Mouse (Mus musculus) neural tube, embryonic 12.5 days (tissue): ENCODE measurements around the gene Smim24. TPM values are rescaled to one million over a fixed set of nuclear protein-coding genes. Genes with fewer than 3 reads are reported as not detected.

Source experiments
- ATAC-seq: fragments of 200-750 bp; cut with Nextera tagmentation; 2 replicates; pipeline ENCODE4 v1.8.0; 2017; ENCODE audit warnings: low read depth, mild to moderate bottlenecking, moderate TSS enrichment, moderate library complexity; ENCODE audit not compliant: low FRiP score
- H3K27ac ChIP-seq: fragments of 300-500 bp; sonication (generic); 2 replicates; pipeline ENCODE4 v1.5.1; 2016
- H3K27me3 ChIP-seq: fragments of 300-500 bp; sonication (generic); replicated peaks from 2 replicates; pipeline ENCODE4 v1.6.1; 2016; ENCODE audit warnings: mild to moderate bottlenecking
- H3K36me3 ChIP-seq: fragments of 300-500 bp; sonication (generic); 2 replicates; pipeline ENCODE4 v1.6.1; 2016; ENCODE audit warnings: mild to moderate bottlenecking
- H3K4me1 ChIP-seq: fragments of 300-500 bp; sonication (generic); 2 replicates; pipeline ENCODE4 v1.6.1; 2016
- H3K4me2 ChIP-seq: fragments of 300-500 bp; sonication (generic); replicated peaks from 2 replicates; pipeline ENCODE4 v1.6.1; 2016; ENCODE audit warnings: mild to moderate bottlenecking
- H3K4me3 ChIP-seq: fragments of 300-500 bp; sonication (generic); 2 replicates; pipeline ENCODE4 v1.5.1; 2016
- H3K9ac ChIP-seq: fragments of 300-500 bp; sonication (generic); 2 replicates; pipeline ENCODE4 v1.6.1; 2016; ENCODE audit warnings: mild to moderate bottlenecking
- H3K9me3 ChIP-seq: fragments of 300-500 bp; sonication (generic); 2 replicates; pipeline ENCODE4 v1.6.1; 2016; ENCODE audit warnings: mild to moderate bottlenecking
- microRNA-seq: library from miRNA; unstranded; fragments of <30 nt; microRNA quantifications from one replicate; pipeline ENCODE4, GENCODE M21; 2017
- polyA plus RNA-seq: library from polyadenylated mRNA; unstranded; fragments of >200 nt; fragmentation: Nextera tagmentation; extraction: Ambion mirVana; gene quantifications from 2 replicates; pipeline ENCODE4 v1.2.1, GENCODE M21; 2016

Gene Smim24
- polyA plus RNA-seq, 1 experiment from 2014 or later: 2.1 TPM

DNA sequence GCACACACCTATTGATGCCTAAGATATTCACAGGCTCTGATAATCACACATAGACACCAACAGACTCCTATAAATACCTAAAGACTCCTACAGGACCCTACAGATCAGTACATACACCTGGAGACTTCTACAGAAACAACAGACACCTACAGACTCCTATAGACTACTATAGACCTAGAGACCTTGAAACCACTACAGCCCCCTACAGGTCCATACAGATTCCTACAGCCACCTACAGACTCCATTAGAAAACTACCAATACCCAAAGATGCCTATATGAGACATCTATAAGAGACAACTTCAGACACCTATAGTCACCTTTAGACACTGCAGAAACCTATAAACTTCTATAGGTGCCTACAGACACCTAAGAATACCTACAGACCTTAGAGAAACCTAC is 48.2 kb downstream of the Smim24 start:
- Histone ChIP-seq H3K4me1 (no peaks in the 10 kb centered on the region), H3K4me3 (no peak overlapping the region), H3K36me3 (no peaks in the 10 kb centered on the region), H3K9ac (no peak overlapping the region), H3K9me3 (no peaks in the 10 kb centered on the region), H3K4me2 (no peak overlapping the region), H3K27me3 (0 out of 2 replicates have a peak, but pooled peaks cover 2% of the 10 kb centered on the region), H3K27ac (no peak overlapping the region)
- no peak for ATAC-seq

Small RNAs within 50 kb of the gene (microRNA-seq; reads per million reads assigned to microRNA genes)
- not detected for gene Mir1191b
- not detected for gene Mir6913

Other genes starting within 250 kb of the Smim24 start
- gene Pias4, start 225.1 kb upstream of the Smim24 start, polyA plus RNA-seq: 67.6 and 70.6 TPM in 2 replicates
- 515 and 520 TPM in 2 replicates for gene Eef2, start 216.4 kb upstream of the Smim24 start, polyA plus RNA-seq
- gene Dapk3, start 210.0 kb upstream of the Smim24 start, polyA plus RNA-seq: 87.7 and 88.4 TPM in 2 replicates
- gene 4930442H23Rik, start 209.2 kb upstream of the Smim24 start, polyA plus RNA-seq: not detected in 2 replicates
- 0.14 TPM in 1 of 2 replicates, not detected in the other for gene Nmrk2, start 191.0 kb upstream of the Smim24 start, polyA plus RNA-seq
- 34.0 and 43.6 TPM in 2 replicates for gene Atcay, start 162.2 kb upstream of the Smim24 start, polyA plus RNA-seq
- 16.0 and 18.2 TPM in 2 replicates for gene Zfr2, start 159.9 kb upstream of the Smim24 start, polyA plus RNA-seq
- 5.1 and 6.2 TPM in 2 replicates for gene Matk, start 140.1 kb upstream of the Smim24 start, polyA plus RNA-seq
- 157 and 176 TPM in 2 replicates for gene Mrpl54, start 126.1 kb upstream of the Smim24 start, polyA plus RNA-seq
- 35.9 and 36.4 TPM in 2 replicates for gene Apba3, start 126.1 kb upstream of the Smim24 start, polyA plus RNA-seq
- 3.9 and 4.6 TPM in 2 replicates for gene Tjp3, start 101.5 kb upstream of the Smim24 start, polyA plus RNA-seq
- 89.7 and 99.3 TPM in 2 replicates for gene Pip5k1c, start 100.1 kb upstream of the Smim24 start, polyA plus RNA-seq
- 54.1 and 54.9 TPM in 2 replicates for gene Cactin, start 71.9 kb upstream of the Smim24 start, polyA plus RNA-seq
- 3.8 and 4.7 TPM in 2 replicates for gene Tbxa2r, start 64.3 kb upstream of the Smim24 start, polyA plus RNA-seq
- gene Gipc3, start 49.8 kb upstream of the Smim24 start, polyA plus RNA-seq: not detected in 2 replicates
- 95.6 TPM in 2 replicates for gene Hmg20b, start 42.6 kb upstream of the Smim24 start, polyA plus RNA-seq
- gene Mfsd12, start 35.6 kb upstream of the Smim24 start, polyA plus RNA-seq: 16.0 and 16.8 TPM in 2 replicates
- 0.80 and 1.1 TPM in 2 replicates for gene 4930404N11Rik, start 27.2 kb upstream of the Smim24 start, polyA plus RNA-seq
- gene Fzr1, start 14.5 kb upstream of the Smim24 start, polyA plus RNA-seq: 136 and 138 TPM in 2 replicates
- gene Dohh, start 8.6 kb upstream of the Smim24 start, polyA plus RNA-seq: 75.6 and 77.9 TPM in 2 replicates
- gene Gm48551, start 8.6 kb upstream of the Smim24 start, polyA plus RNA-seq: 5.0 and 5.3 TPM in 2 replicates
- gene Gm48552, start 4.0 kb upstream of the Smim24 start, polyA plus RNA-seq: 2.3 and 2.5 TPM in 2 replicates
- 21.7 and 22.2 TPM in 2 replicates for gene Nfic, start 62.6 kb downstream of the Smim24 start, polyA plus RNA-seq
- 32.3 and 33.0 TPM in 2 replicates for gene Celf5, start 89.7 kb downstream of the Smim24 start, polyA plus RNA-seq
- gene Ncln, start 103.3 kb downstream of the Smim24 start, polyA plus RNA-seq: 73.2 and 78.4 TPM in 2 replicates
- 0.51 and 0.56 TPM in 2 replicates for gene S1pr4, start 107.1 kb downstream of the Smim24 start, polyA plus RNA-seq
- gene Gna15, start 131.2 kb downstream of the Smim24 start, polyA plus RNA-seq: 0.81 and 1.2 TPM in 2 replicates
- 77.6 and 78.3 TPM in 2 replicates for gene Gna11, start 152.1 kb downstream of the Smim24 start, polyA plus RNA-seq
- gene Aes, start 166.4 kb downstream of the Smim24 start, polyA plus RNA-seq: 547 and 569 TPM in 2 replicates
- 18.1 and 19.6 TPM in 2 replicates for gene Tle2, start 181.5 kb downstream of the Smim24 start, polyA plus RNA-seq
- gene Tle6, start 208.0 kb downstream of the Smim24 start, polyA plus RNA-seq: 6.4 and 7.3 TPM in 2 replicates
- gene BC025920, start 213.2 kb downstream of the Smim24 start, polyA plus RNA-seq: 1.4 and 2.3 TPM in 2 replicates
- gene Sirt6, start 234.7 kb downstream of the Smim24 start, polyA plus RNA-seq: 53.3 and 56.6 TPM in 2 replicates
- 8.8 and 9.0 TPM in 2 replicates for gene Ankrd24, start 235.5 kb downstream of the Smim24 start, polyA plus RNA-seq